Mouse (Mus musculus): Measurements from ENCODE around the gene 1700030K09Rik. TPM values are rescaled to one million over a fixed set of nuclear protein-coding genes. Genes with fewer than 3 reads are reported as not detected.

The 1700030K09Rik gene
- total RNA-seq (2021) = 1 to 10 TPM; 9.2 to 9.5 TPM
- long read RNA-seq, experiment 1, transcript 1700030K09Rik-201 (8 exons, 2,887 nt) = major isoform, 14 of 18 reads
- long read RNA-seq, experiment 1, partial matches to known transcripts = 3 of 18 reads
- long read RNA-seq, experiment 1, other reads (novel, unspliced or antisense) = 1 of 18 reads
- long read RNA-seq, experiment 2, transcript 1700030K09Rik-201 (8 exons, 2,887 nt) = major isoform, 10 of 14 reads
- long read RNA-seq, experiment 2, partial matches to known transcripts = 3 of 14 reads
- long read RNA-seq, experiment 2, other reads (novel, unspliced or antisense) = 1 of 14 reads

DNA sequence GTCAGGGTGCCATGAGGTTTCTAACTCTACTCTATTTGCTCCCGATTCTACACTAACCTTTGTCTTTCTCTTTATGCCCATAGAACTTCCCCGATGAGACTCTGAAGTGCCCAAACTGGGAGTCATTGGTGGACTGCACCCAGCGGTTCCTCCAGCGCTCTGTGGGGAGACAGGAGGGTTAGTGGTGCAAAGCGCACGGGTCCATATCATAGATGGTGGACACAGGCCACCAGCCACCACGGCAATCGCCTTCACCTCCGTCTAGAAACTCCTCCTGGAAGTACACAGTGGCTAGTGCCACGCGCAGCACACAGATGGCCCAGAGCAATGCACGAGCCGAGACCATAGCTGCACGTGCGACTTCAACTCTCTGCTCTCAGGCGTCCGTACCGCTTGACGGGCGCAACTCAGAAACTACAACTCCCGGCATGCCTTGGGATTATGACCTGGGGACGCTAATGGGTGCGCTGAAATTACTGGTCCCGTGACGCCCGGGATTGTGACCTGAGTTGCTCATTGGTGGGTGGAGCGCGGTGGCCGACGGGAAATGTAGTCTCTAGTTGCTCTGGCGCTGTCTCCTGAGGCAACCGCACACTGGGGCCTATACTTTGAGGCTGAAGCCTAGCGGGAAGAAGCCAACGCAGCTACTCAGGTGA, at the start of gene 1700030K09Rik, which contains the start of gene Calr3:
1700030K09Rik (plus strand) TSS at position 543 of the 656 bp plus-strand sequence.
Calr3 (minus strand) TSS at position 533 of the 656 bp plus-strand sequence.
- peak; percentile 99 to 100 for DNase-seq (ENCODE audit: low spot score in 2 of 2)

- DNase-seq (ENCODE audit: low spot score in 2 of 2) = no peak
Measured at GRCm38 (mm10) chr8:72401381-72401780, 42.3 kb upstream of the 1700030K09Rik start.

DNA sequence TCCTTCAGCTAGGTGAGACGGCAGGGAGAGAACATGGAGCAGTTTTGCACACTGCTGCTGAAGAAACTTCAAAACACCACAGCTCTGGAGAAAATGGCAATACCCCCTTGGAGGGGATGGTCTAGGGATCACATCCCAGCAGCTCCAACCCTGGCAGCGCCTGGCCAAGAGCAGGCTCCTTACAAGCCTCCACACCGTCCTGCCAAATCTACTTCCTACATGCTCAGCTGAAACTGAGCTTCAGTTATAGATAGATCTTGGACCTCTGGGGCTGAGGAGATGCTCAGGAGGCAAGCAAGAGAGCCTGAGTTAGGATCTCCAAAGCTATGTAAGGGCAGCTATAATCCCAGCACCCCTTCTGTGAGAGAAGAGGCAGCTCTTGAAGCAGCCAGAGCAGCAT, 40.7 kb upstream of the 1700030K09Rik start:
- DNase-seq (ENCODE audit: low spot score in 2 of 2) = no peak

DNA sequence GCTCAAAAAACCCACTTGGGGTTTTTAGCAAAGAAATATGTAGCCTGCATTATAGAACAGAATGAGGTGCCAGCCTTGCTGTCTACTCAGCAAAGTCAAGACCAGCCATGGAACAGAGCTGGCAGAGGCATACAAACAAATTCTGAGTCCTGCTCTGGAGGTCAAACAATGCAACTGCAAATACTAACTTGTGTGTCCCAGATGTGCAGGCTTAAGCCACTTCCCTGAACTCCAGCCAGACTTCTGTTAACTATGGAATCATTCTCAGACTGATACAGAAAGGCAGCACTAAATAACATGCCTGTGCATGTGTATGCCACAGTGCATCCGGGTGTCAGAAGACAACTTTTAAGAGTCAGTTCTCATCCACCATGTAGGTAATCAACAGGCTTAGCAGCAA, 35.8 kb upstream of the 1700030K09Rik start:
- DNase-seq (ENCODE audit: low spot score in 2 of 2) = no peak

- DNase-seq (ENCODE audit: low spot score in 2 of 2) = no peak
Measured at GRCm38 (mm10) chr8:72409443-72409842, 34.2 kb upstream of the 1700030K09Rik start.

DNA sequence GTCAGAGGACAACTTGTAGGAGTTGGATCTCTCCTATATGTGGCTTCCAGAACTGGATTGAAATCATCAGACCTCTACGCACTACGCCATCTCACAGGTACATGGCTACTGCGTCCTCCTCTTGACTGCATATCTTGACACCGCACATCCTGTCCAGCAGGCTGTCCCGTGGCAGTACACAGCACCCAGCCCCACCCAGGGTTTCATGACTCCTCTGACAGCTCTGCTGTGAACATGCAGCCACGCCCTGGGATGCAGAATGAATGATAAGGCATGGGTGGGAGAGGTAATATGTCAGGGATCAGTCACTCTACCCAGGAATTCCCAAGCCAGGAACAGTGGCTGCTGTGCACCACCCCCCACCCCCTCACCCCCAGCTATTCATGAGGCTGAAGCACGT, 29.8 kb upstream of the 1700030K09Rik start:
- no peak for DNase-seq (ENCODE audit: low spot score in 2 of 2)

GRCm38 (mm10) chr8:72415252-72415651, 28.4 kb upstream of the 1700030K09Rik start:
- DNase-seq (ENCODE audit: low spot score in 2 of 2) = no peak

GRCm38 (mm10) chr8:72418073-72418472, 25.6 kb upstream of the 1700030K09Rik start:
- DNase-seq (ENCODE audit: low spot score in 2 of 2) = no peak

DNA sequence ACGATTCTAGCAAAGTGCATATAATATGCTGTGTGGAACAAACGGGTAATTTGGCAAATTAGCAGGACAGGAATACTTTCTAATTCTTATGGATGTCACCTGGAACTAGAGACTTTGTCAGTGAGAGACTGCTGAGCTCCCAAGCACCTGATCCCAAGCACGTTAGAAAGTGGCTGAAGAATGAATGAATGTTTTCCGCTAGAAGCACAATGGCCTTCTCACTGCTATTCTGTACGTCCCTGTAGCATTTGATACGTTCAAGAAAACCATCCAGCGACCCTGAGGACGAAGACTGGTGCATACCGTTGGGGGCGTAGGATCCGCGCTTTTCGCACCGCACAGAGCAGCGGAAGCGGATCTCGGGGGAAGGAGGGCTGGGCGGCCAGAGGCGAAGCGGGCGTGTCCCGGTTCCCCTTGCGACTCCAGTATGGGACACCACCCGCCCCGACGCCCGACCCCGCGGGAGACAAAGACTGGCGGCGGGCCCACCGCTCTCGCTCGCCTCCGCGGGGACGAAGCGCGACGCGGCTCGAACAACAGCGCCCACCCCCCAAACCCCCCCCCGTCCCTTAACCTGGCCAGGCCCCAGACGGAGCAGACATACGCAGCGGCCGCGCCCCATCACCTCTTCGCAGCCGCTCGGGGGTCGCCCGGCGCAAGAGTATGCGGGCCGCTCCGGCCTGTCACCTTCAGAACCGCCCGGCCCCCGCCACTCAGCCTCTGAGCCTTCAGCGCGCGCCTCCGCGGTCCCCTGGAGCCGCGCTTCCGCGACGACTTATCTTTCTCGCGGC, 22.9 kb upstream of the 1700030K09Rik start:
- DNase-seq (ENCODE audit: low spot score in 2 of 2) = peak; percentile 26 to 46

DNA sequence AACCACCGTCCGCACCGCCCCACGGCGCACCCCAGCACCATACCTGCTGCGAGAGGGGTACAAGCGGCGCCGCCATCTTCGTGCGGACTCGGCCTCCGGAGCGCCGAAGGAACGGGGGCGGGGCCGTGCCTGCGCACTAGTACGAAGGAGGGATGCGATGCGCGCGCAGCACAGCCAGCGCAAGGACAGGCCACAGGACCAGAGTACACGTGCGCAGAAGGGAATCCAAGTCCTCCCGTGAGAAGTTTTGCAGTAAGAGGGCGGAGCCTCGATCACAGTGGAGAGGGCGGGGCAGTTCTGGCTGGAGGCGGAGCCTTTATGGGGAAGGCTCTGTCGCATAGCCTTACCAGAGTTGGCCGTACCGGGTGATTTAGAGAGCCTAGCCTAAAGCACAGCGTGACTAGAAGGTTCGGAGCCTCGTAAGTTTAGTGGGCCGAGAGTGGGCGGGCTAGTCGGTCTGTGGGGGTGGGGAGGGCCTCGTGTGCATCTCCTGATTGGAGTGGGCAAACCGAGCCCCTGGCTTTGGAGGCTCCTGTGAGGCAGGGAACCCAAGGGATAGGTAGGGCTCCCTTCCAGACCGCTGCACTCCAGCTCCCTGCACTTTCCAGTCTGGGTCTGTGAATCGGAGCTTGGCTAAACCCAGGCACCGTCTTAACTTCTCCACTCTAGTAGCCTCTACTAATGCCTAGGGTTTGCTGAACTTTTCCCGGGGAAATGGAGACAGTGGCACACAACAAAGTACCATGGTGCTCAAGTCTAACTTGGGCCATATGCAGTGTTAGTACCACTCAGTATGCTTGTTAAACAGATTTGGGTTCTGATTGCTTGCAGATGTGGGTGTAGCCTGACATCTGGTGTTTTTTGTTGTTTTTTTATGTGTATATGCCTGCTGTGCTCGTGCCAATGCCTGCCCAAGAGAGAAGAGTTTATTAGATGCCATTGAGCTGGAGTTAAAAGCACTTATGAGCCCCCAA, 22.0 kb upstream of the 1700030K09Rik start, which contains the start of gene Eps15l1:
Eps15l1 (minus strand) TSS at position 99 of the 974 bp plus-strand sequence.
- DNase-seq (ENCODE audit: low spot score in 2 of 2) = peak; percentile 99

DNA sequence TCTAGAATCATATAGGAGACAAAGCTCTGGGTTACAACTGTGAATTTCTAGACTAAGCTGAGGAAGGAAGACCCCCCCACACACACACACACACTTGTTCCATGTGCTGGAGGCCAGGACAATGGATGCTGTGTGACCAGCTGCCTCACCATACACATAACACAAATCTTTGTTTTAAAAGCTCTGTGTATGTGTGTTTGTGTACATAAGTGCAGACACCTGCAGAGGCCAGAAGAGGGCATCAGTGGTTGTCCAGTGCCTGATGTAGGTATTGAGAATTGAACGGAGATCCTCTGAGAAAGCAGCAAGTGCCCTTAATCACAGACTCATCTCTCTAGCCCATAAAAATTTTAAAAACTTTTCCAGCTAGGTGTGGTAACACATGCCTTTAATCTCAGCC, 20.8 kb upstream of the 1700030K09Rik start:
- no peak for DNase-seq (ENCODE audit: low spot score in 2 of 2)

GRCm38 (mm10) chr8:72429676-72430075, 14.0 kb upstream of the 1700030K09Rik start:
- no peak for DNase-seq (ENCODE audit: low spot score in 2 of 2)

DNA sequence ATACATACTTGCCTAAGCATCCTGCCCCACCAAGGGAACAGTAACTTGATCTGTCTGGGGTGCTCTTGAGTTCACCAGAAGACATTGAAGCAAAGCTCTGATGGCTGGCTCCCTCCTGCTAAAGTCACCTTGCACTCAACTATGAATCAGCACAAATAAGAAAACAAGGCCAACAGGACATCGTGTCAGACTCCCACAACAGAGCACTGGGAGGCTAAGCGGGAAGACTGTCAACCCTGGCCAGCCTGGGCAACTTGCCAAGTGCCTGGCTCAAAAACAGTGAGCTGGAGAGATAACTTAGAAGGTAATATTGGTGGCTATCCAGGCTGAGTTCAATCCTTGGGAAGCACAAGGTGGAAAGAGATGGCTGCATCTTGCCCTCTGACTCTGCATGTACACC, 8.7 kb upstream of the 1700030K09Rik start:
- no peak for DNase-seq (ENCODE audit: low spot score in 2 of 2)

GRCm38 (mm10) chr8:72438248-72439015, 5.2 kb upstream of the 1700030K09Rik start:
- DNase-seq (ENCODE audit: low spot score in 2 of 2) = no peak

GRCm38 (mm10) chr8:72443994-72444350, 292 bp downstream of the 1700030K09Rik start:
- DNase-seq (ENCODE audit: low spot score in 2 of 2) = no peak

DNA sequence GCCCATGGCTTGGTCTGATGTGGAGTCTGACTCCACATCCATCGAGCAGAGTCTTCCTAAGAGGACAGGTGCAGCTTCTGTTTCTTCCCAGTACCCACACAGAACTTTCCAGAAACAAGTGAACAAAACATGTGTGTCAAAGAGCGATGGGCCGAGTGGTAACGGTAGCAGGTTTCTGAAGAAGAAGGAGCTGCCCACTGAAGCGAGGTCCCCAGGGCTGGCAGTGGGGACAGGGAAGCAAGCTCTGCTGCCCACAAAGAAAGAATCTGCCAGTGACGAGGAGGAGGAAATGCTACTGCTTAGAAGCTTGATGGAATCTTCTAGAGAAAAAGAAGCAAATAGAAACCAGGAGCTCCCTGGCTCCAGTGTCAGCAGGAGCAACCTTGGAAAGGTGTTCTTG, 1.4 kb downstream of the 1700030K09Rik start:
- DNase-seq (ENCODE audit: low spot score in 2 of 2) = no peak

- DNase-seq (ENCODE audit: low spot score in 2 of 2) = no peak
Measured at GRCm38 (mm10) chr8:72451516-72451915, 7.8 kb downstream of the 1700030K09Rik start.

DNA sequence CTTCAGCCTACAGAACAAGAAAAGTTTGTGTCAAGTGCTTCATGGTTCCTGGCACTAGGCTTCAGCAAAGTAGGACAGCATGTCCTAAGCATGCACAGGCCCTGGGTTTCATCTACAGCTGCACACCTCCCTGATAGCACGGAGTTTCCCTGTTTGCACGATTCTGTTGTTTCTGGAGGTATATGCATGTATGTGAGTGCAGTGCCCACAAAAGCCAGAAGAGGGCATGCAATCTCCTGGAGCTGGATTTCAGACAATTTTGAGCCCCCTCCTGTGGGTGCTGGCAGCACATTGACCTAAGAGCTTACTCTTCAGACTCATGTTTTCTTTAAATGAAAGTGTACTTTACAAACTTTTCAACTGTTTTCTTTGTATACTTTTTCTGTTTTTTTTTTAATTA, 10.2 kb downstream of the 1700030K09Rik start:
- no peak for DNase-seq (ENCODE audit: low spot score in 2 of 2)

DNA sequence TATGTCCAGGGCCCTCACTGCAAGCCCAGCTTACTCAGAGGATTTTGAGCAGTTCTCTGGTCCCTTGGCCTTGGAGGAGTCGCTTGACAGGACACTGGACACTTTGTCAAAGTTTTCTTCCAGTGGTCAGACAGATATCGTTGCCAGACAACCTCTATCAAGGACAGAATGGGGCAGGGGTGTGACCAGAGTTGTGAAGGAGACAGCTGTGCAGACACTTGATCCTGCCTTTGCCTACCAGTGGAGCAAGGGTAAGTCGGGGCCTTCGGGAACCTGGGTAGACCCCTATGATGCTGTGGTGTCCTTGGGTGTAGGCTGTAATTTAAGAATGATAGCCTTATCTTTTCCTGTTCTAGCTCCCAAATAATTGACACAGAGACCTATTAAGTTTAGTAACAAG, 11.6 kb downstream of the 1700030K09Rik start:
- DNase-seq (ENCODE audit: low spot score in 2 of 2) = no peak

- DNase-seq (ENCODE audit: low spot score in 2 of 2) = no peak
Measured at GRCm38 (mm10) chr8:72457806-72458205, 14.1 kb downstream of the 1700030K09Rik start.

Measured in left cerebral cortex, adult 18-20 months (tissue).